Mouse (Mus musculus) heart, adult 2 months (tissue): ENCODE measurements around the gene Gm20532. TPM values are rescaled to one million over a fixed set of nuclear protein-coding genes. Genes with fewer than 3 reads are reported as not detected.
A peak's percentile ranks its signal among the peaks of the same experiment; 100 is the strongest.

Source experiments
- DNase-seq, 2 experiments: peaks; one replicate each; pipeline ENCODE4 v3.0.0; 2021
- H3K27ac ChIP-seq: fragments of 200-600 bp; 2 replicates; pipeline ENCODE4 v1.8.1; 2022
- H3K27me3 ChIP-seq: fragments of 200-500 bp; 2 replicates; pipeline ENCODE4 v1.6.1; 2012; ENCODE audit warnings: mild to moderate bottlenecking, low read length, inconsistent platforms, mixed read lengths; ENCODE audit not compliant: control insufficient read depth, insufficient read depth
- H3K36me3 ChIP-seq: fragments of 200-500 bp; 2 replicates; pipeline ENCODE4 v1.6.1; 2012; ENCODE audit warnings: low read length, inconsistent platforms; ENCODE audit not compliant: control insufficient read depth, insufficient read depth
- H3K4me1 ChIP-seq: fragments of 200-500 bp; 2 replicates; pipeline ENCODE4 v1.6.1; 2011; ENCODE audit warnings: low read length; ENCODE audit not compliant: control insufficient read depth, insufficient read depth
- H3K4me3 ChIP-seq: fragments of 200-600 bp; 2 replicates; pipeline ENCODE4 v1.8.1; 2022
- H3K79me2 ChIP-seq: fragments of 200-500 bp; replicated peaks from 2 replicates; pipeline ENCODE4 v1.6.1; 2012; ENCODE audit warnings: mild to moderate bottlenecking, inconsistent platforms, low read length, moderate library complexity, mixed read lengths; ENCODE audit not compliant: control insufficient read depth, insufficient read depth
- H3K9ac ChIP-seq: fragments of 200-500 bp; 2 replicates; pipeline ENCODE4 v1.6.1; 2012; ENCODE audit warnings: low read depth, mild to moderate bottlenecking, control low read depth, inconsistent platforms, low read length, mixed read lengths
- CTCF ChIP-seq: fragments of 200-600 bp; IDR thresholded peaks from 2 replicates; pipeline ENCODE4 v1.8.1; 2022; ENCODE audit warnings: antibody characterized with exemption, mild to moderate bottlenecking, moderate library complexity
- EP300 ChIP-seq: fragments of 200-500 bp; IDR thresholded peaks from 2 replicates; pipeline ENCODE4 v1.6.1; 2011; ENCODE audit warnings: low read depth, low read length, control low read depth; ENCODE audit not compliant: insufficient read depth
- POLR2A ChIP-seq: fragments of 200-500 bp; IDR thresholded peaks from 2 replicates; pipeline ENCODE4 v1.6.1; 2011; ENCODE audit warnings: mild to moderate bottlenecking, low read depth, low read length, control low read depth; ENCODE audit not compliant: insufficient read depth
- WGBS: fragments of 180-500 bp; shearing (Covaris S2); methylation state at CpG from one replicate; pipeline ENCODE4 v1.1.7; 2018; 5-methylcytosine and 5-hydroxymethylcytosine counted together
- intact Hi-C: fragments of 180-260 bp; cut with DNase I; formaldehyde crosslinking; loops from one replicate; pipeline ENCODE4 v1.15.1; 2025
- polyA plus RNA-seq: library from polyadenylated mRNA; depleted of rRNA; stranded (reverse); fragments of >200 nt; gene quantifications from 2 replicates; pipeline ENCODE4 v1.2.3, GENCODE M21; 2012
- total RNA-seq, 2 experiments: library from RNA; stranded (reverse); gene quantifications; 2 replicates each; pipeline ENCODE4 v1.2.3; 2021

Gm20532 gene
- total and polyA plus RNA-seq, 3 experiments: not detected

GRCm38 (mm10) chr2:26574862-26575261 lies 11.6 kb upstream of the Gm20532 start:
- no peaks in the 10 kb centered on the region for H3K79me2 ChIP-seq
- TF ChIP-seq EP300 (no peak), CTCF (no peak), POLR2A (no peak)
- whole genome bisulfite sequencing: 63% methylated on average over 5 of the region's 5 CpGs
- intact Hi-C loops: no loop called here
- H3K4me1 ChIP-seq: peaks cover 37% of the 10 kb centered on the region
- H3K9ac ChIP-seq: peak overlapping the region; percentile 31
- H3K27ac ChIP-seq: peak overlapping the region; percentile 92
- no peaks in the 10 kb centered on the region for H3K27me3 ChIP-seq
- peak overlapping the region; percentile 34; the same call in 1 of the 2 replicates for H3K4me3 ChIP-seq
- no peaks in the 10 kb centered on the region for H3K36me3 ChIP-seq
- DNase-seq: no peak

- no peaks in the 10 kb centered on the region for H3K36me3 ChIP-seq
- peak overlapping the region; percentile 92 for H3K27ac ChIP-seq
- 70% methylated on average over 1 of the region's 1 CpGs for WGBS
- no peak for DNase-seq
- peak overlapping the region; percentile 34 for H3K4me3 ChIP-seq
- no peaks in the 10 kb centered on the region for H3K27me3 ChIP-seq
- H3K79me2 ChIP-seq: no peaks in the 10 kb centered on the region
- intact Hi-C loops: no loop called here
- TF ChIP-seq EP300: no peak
- TF ChIP-seq POLR2A: no peak
- TF ChIP-seq CTCF: no peak
- peak overlapping the region; percentile 18 for H3K9ac ChIP-seq
- H3K4me1 ChIP-seq: peaks cover 39% of the 10 kb centered on the region
These were observed 11.1 kb upstream of the Gm20532 start for GRCm38 (mm10) chr2:26575378-26575777.

GRCm38 (mm10) chr2:26575865-26576264 lies 10.6 kb upstream of the Gm20532 start:
- WGBS: 51% methylated on average over 4 of the region's 4 CpGs
- DNase-seq: peak; percentile 76 to 80
- H3K4me1 ChIP-seq: peaks cover 41% of the 10 kb centered on the region
- H3K79me2 ChIP-seq: no peaks in the 10 kb centered on the region
- intact Hi-C loops: no loop called here
- no peaks in the 10 kb centered on the region for H3K36me3 ChIP-seq
- TF ChIP-seq CTCF (no peak), EP300 (peak; percentile 98), POLR2A (peak; percentile 69)
- H3K9ac ChIP-seq: peak overlapping the region; percentile 18
- peak overlapping the region; percentile 34 for H3K4me3 ChIP-seq
- H3K27ac ChIP-seq: peak overlapping the region; percentile 92
- H3K27me3 ChIP-seq: no peaks in the 10 kb centered on the region

- H3K9ac ChIP-seq: no peak overlapping the region
- TF ChIP-seq POLR2A (peak; percentile 49; the same call in 1 of the 2 replicates), EP300 (0 out of 2 replicates have a peak, but pooled peaks have one; percentile 7), CTCF (no peak)
- intact Hi-C loops: no loop called here
- H3K79me2 ChIP-seq: no peaks in the 10 kb centered on the region
- peak overlapping the region; percentile 92 for H3K27ac ChIP-seq
- H3K4me1 ChIP-seq: peaks cover 43% of the 10 kb centered on the region
- WGBS: 43% methylated on average over 4 of the region's 4 CpGs
- DNase-seq: no peak
- H3K27me3 ChIP-seq: no peaks in the 10 kb centered on the region
- no peaks in the 10 kb centered on the region for H3K36me3 ChIP-seq
- peak overlapping the region; percentile 13; the same call in 1 of the 2 replicates for H3K4me3 ChIP-seq
These were observed 10.0 kb upstream of the Gm20532 start for GRCm38 (mm10) chr2:26576462-26576861.

- peak; percentile 71 to 85 for DNase-seq
- 32% methylated on average over 6 of the region's 6 CpGs for WGBS
- no peaks in the 10 kb centered on the region for H3K79me2 ChIP-seq
- H3K9ac ChIP-seq: peak overlapping the region; percentile 70; the same call in 1 of the 2 replicates
- intact Hi-C loops: no loop called here
- H3K27ac ChIP-seq: peak overlapping the region; percentile 96
- TF ChIP-seq CTCF (no peak), POLR2A (peak; percentile 65; the same call in 1 of the 2 replicates), EP300 (peak; percentile 100)
- peaks cover 38% of the 10 kb centered on the region for H3K4me1 ChIP-seq
- H3K4me3 ChIP-seq: peak overlapping the region; percentile 41
- no peaks in the 10 kb centered on the region for H3K27me3 ChIP-seq
- H3K36me3 ChIP-seq: no peaks in the 10 kb centered on the region
These were observed 8.1 kb upstream of the Gm20532 start for GRCm38 (mm10) chr2:26578369-26578768.

- Histone ChIP-seq H3K79me2 (no peaks in the 10 kb centered on the region), H3K9ac (peak within 1 kb of the TSS; percentile 60), H3K27ac (peak within 1 kb of the TSS; percentile 96), H3K36me3 (no peaks in the 10 kb centered on the region), H3K4me1 (peaks cover 34% of the 10 kb centered on the region), H3K27me3 (no peaks in the 10 kb centered on the region), H3K4me3 (peak within 1 kb of the TSS; percentile 37; the same call in 1 of the 2 replicates)
- TF ChIP-seq CTCF (no peak), POLR2A (no peak), EP300 (no peak)
- intact Hi-C loops: no loop called here
- 70% methylated on average over 1 of the region's 1 CpGs for WGBS
- peak in 1 of 2 experiments; percentile 29 for DNase-seq
These were observed 6.7 kb upstream of the Gm20532 start, which contains the start of gene Egfl7 for GRCm38 (mm10) chr2:26579714-26580113. Egfl7 (plus strand) TSS chr2:26580014.
